Mouse (Mus musculus): ENCODE measurements around the gene Lax1.

GRCm38 (mm10) chr1:133691046-133691445 lies 1.1 kb upstream of the Lax1 start:
- TF ChIP-seq CTCF (IDR thresholded peaks at IDR 0.05) (no peak), EP300 (IDR thresholded peaks at IDR 0.05) (no peak)
